Mouse (Mus musculus) kidney, adult 2 months (tissue): Measurements from ENCODE around the gene Ica1.

Experiments used
- CTCF ChIP-seq: fragments of 200-500 bp; conservative IDR thresholded peaks from 2 replicates; pipeline ENCODE4 v1.5.1; 2011; ENCODE audit warnings: low read depth, mild to moderate bottlenecking, control low read depth, low read length, moderate library complexity, mixed read lengths; ENCODE audit not compliant: insufficient read depth, insufficient read length
- POLR2A ChIP-seq: fragments of 200-500 bp; IDR thresholded peaks from one replicate; pipeline ENCODE4 v1.6.1; 2011; ENCODE audit warnings: low read depth, low read length, control low read depth

- TF ChIP-seq CTCF (no peak), POLR2A (no peak)
Observed at GRCm38 (mm10) chr6:8638122-8638521, 140.2 kb downstream of the Ica1 start.
